Mouse (Mus musculus): ENCODE results near the gene Fam213a. TPM values are rescaled to one million over a fixed set of nuclear protein-coding genes. Genes with fewer than 3 reads are reported as not detected.

Fam213a gene
- polyA plus RNA-seq, 1 experiment from 2014 or later = 111 TPM

GRCm38 (mm10) chr14:40960237-40960636, 53.4 kb downstream of the Fam213a start:
- no peak overlapping the region for H3K4me3 ChIP-seq (ENCODE audit: low read depth, low read length)
- H3K9ac ChIP-seq (ENCODE audit: low read depth, low read length) = no peak overlapping the region
- no peaks in the 10 kb centered on the region for H3K9me3 ChIP-seq (replicated peaks; ENCODE audit: control insufficient read depth, low read length, poor library complexity, severe bottlenecking)
- no peak for ATAC-seq
- H3K4me1 ChIP-seq (ENCODE audit: control insufficient read depth, insufficient read depth, low read length) = peaks cover 61% of the 10 kb centered on the region
- no peak overlapping the region for H3K4me2 ChIP-seq (ENCODE audit: low read length)
- no peaks in the 10 kb centered on the region for H3K27me3 ChIP-seq (ENCODE audit: control insufficient read depth, insufficient read depth, low read depth, low read length)
- no peak overlapping the region for H3K27ac ChIP-seq (ENCODE audit: low read length)
- WGBS = 30% methylated on average over 4 of the region's 4 CpGs
- H3K36me3 ChIP-seq (ENCODE audit: control insufficient read depth, insufficient read depth, low read length) = no peaks in the 10 kb centered on the region

GRCm38 (mm10) chr14:40959586-40959985, 54.0 kb downstream of the Fam213a start:
- Histone ChIP-seq H3K27ac (ENCODE audit: low read length) (no peak overlapping the region), H3K4me1 (ENCODE audit: control insufficient read depth, insufficient read depth, low read length) (peaks cover 61% of the 10 kb centered on the region), H3K4me2 (ENCODE audit: low read length) (no peak overlapping the region), H3K36me3 (ENCODE audit: control insufficient read depth, insufficient read depth, low read length) (no peaks in the 10 kb centered on the region), H3K27me3 (ENCODE audit: control insufficient read depth, insufficient read depth, low read depth, low read length) (no peaks in the 10 kb centered on the region), H3K4me3 (ENCODE audit: low read depth, low read length) (no peak overlapping the region), H3K9me3 (replicated peaks; ENCODE audit: control insufficient read depth, low read length, poor library complexity, severe bottlenecking) (no peaks in the 10 kb centered on the region), H3K9ac (ENCODE audit: low read depth, low read length) (no peak overlapping the region)
- no peak for ATAC-seq
- WGBS = 20% methylated on average over 3 of the region's 3 CpGs

GRCm38 (mm10) chr14:40958986-40959381, 54.6 kb downstream of the Fam213a start:
- peak overlapping the region; percentile 56 for H3K27ac ChIP-seq (ENCODE audit: low read length)
- no peak overlapping the region for H3K4me2 ChIP-seq (ENCODE audit: low read length)
- no peaks in the 10 kb centered on the region for H3K36me3 ChIP-seq (ENCODE audit: control insufficient read depth, insufficient read depth, low read length)
- peaks cover 58% of the 10 kb centered on the region for H3K4me1 ChIP-seq (ENCODE audit: control insufficient read depth, insufficient read depth, low read length)
- H3K4me3 ChIP-seq (ENCODE audit: low read depth, low read length) = no peak overlapping the region
- H3K9me3 ChIP-seq (replicated peaks; ENCODE audit: control insufficient read depth, low read length, poor library complexity, severe bottlenecking) = no peaks in the 10 kb centered on the region
- H3K9ac ChIP-seq (ENCODE audit: low read depth, low read length) = no peak overlapping the region
- no peak for ATAC-seq
- WGBS = 42% methylated on average over 2 of the region's 2 CpGs
- no peaks in the 10 kb centered on the region for H3K27me3 ChIP-seq (ENCODE audit: control insufficient read depth, insufficient read depth, low read depth, low read length)

- Histone ChIP-seq H3K27ac (ENCODE audit: low read length) (peak overlapping the region; percentile 56), H3K9ac (ENCODE audit: low read depth, low read length) (no peak overlapping the region), H3K4me3 (ENCODE audit: low read depth, low read length) (no peak overlapping the region), H3K27me3 (ENCODE audit: control insufficient read depth, insufficient read depth, low read depth, low read length) (no peaks in the 10 kb centered on the region), H3K4me1 (ENCODE audit: control insufficient read depth, insufficient read depth, low read length) (peaks cover 51% of the 10 kb centered on the region), H3K36me3 (ENCODE audit: control insufficient read depth, insufficient read depth, low read length) (no peaks in the 10 kb centered on the region), H3K9me3 (replicated peaks; ENCODE audit: control insufficient read depth, low read length, poor library complexity, severe bottlenecking) (no peaks in the 10 kb centered on the region), H3K4me2 (ENCODE audit: low read length) (no peak overlapping the region)
- 13% methylated on average over 4 of the region's 4 CpGs for WGBS
- ATAC-seq = no peak
Measured at GRCm38 (mm10) chr14:40958083-40958985, 55.3 kb downstream of the Fam213a start.

- H3K27ac ChIP-seq (ENCODE audit: low read length) = no peak overlapping the region
- ATAC-seq = no peak
- no peaks in the 10 kb centered on the region for H3K36me3 ChIP-seq (ENCODE audit: control insufficient read depth, insufficient read depth, low read length)
- no peak overlapping the region for H3K4me2 ChIP-seq (ENCODE audit: low read length)
- 25% methylated on average over 3 of the region's 3 CpGs for WGBS
- no peaks in the 10 kb centered on the region for H3K27me3 ChIP-seq (ENCODE audit: control insufficient read depth, insufficient read depth, low read depth, low read length)
- H3K4me1 ChIP-seq (ENCODE audit: control insufficient read depth, insufficient read depth, low read length) = peaks cover 53% of the 10 kb centered on the region
- no peaks in the 10 kb centered on the region for H3K9me3 ChIP-seq (replicated peaks; ENCODE audit: control insufficient read depth, low read length, poor library complexity, severe bottlenecking)
- H3K4me3 ChIP-seq (ENCODE audit: low read depth, low read length) = no peak overlapping the region
- H3K9ac ChIP-seq (ENCODE audit: low read depth, low read length) = no peak overlapping the region
Measured at GRCm38 (mm10) chr14:40957607-40958006, 56.0 kb downstream of the Fam213a start.

GRCm38 (mm10) chr14:40956252-40957146, 57.1 kb downstream of the Fam213a start:
- Histone ChIP-seq H3K36me3 (ENCODE audit: control insufficient read depth, insufficient read depth, low read length) (no peaks in the 10 kb centered on the region), H3K4me1 (ENCODE audit: control insufficient read depth, insufficient read depth, low read length) (peaks cover 50% of the 10 kb centered on the region), H3K27me3 (ENCODE audit: control insufficient read depth, insufficient read depth, low read depth, low read length) (no peaks in the 10 kb centered on the region), H3K9ac (ENCODE audit: low read depth, low read length) (peak overlapping the region; percentile 43), H3K4me3 (ENCODE audit: low read depth, low read length) (no peak overlapping the region), H3K9me3 (replicated peaks; ENCODE audit: control insufficient read depth, low read length, poor library complexity, severe bottlenecking) (no peaks in the 10 kb centered on the region), H3K27ac (ENCODE audit: low read length) (peak overlapping the region; percentile 81), H3K4me2 (ENCODE audit: low read length) (peak overlapping the region; percentile 35)
- WGBS = 18% methylated on average over 13 of the region's 13 CpGs
- ATAC-seq = peak; percentile 87

- no peak overlapping the region for H3K4me3 ChIP-seq (ENCODE audit: low read depth, low read length)
Measured at GRCm38 (mm10) chr14:40955596-40956251, 57.9 kb downstream of the Fam213a start.

GRCm38 (mm10) chr14:40955146-40955545, 58.4 kb downstream of the Fam213a start:
- Histone ChIP-seq H3K4me1 (ENCODE audit: control insufficient read depth, insufficient read depth, low read length) (peaks cover 53% of the 10 kb centered on the region), H3K27me3 (ENCODE audit: control insufficient read depth, insufficient read depth, low read depth, low read length) (no peaks in the 10 kb centered on the region), H3K9me3 (replicated peaks; ENCODE audit: control insufficient read depth, low read length, poor library complexity, severe bottlenecking) (no peaks in the 10 kb centered on the region), H3K4me3 (ENCODE audit: low read depth, low read length) (no peak overlapping the region), H3K36me3 (ENCODE audit: control insufficient read depth, insufficient read depth, low read length) (no peaks in the 10 kb centered on the region), H3K27ac (ENCODE audit: low read length) (peak overlapping the region; percentile 81), H3K9ac (ENCODE audit: low read depth, low read length) (no peak overlapping the region), H3K4me2 (ENCODE audit: low read length) (no peak overlapping the region)
- 52% methylated on average over 1 of the region's 1 CpGs for WGBS
- ATAC-seq = no peak

More at GRCm38 (mm10) chr14:40955596-40956251, 57.9 kb downstream of the Fam213a start:
- ATAC-seq = peak; percentile 50
- WGBS = 2% methylated on average over 10 of the region's 10 CpGs
- peaks cover 50% of the 10 kb centered on the region for H3K4me1 ChIP-seq (ENCODE audit: control insufficient read depth, insufficient read depth, low read length)
- peak overlapping the region; percentile 43 for H3K9ac ChIP-seq (ENCODE audit: low read depth, low read length)
- H3K27me3 ChIP-seq (ENCODE audit: control insufficient read depth, insufficient read depth, low read depth, low read length) = no peaks in the 10 kb centered on the region
- H3K27ac ChIP-seq (ENCODE audit: low read length) = peak overlapping the region; percentile 81
- H3K9me3 ChIP-seq (replicated peaks; ENCODE audit: control insufficient read depth, low read length, poor library complexity, severe bottlenecking) = no peaks in the 10 kb centered on the region
- no peaks in the 10 kb centered on the region for H3K36me3 ChIP-seq (ENCODE audit: control insufficient read depth, insufficient read depth, low read length)
- H3K4me2 ChIP-seq (ENCODE audit: low read length) = peak overlapping the region; percentile 35
